Mouse (Mus musculus): ENCODE results near the gene 3100002H09Rik.

The 3100002H09Rik gene

DNA sequence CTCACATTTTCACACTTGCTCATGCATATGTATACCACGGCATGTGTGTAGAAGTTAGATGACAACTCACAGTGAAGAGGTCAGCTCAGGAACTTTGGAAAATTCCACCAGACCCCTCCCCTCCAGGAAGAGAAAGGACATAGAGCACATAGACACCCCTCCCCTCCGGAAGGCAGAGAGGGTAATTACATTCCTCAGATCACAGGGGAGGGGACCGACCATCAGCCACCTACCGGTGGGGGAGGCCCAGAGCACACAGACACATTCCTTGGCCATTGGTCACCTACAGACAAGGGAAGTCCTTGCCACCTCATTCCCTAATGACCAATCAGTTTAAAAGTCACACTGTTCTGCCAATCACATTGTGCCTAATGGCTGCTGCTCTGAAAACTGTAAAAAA is 20.9 kb upstream of the 3100002H09Rik start:
- no peak for DNase-seq (ENCODE audit: low read depth, low spot score)
- Histone ChIP-seq H3K36me3 (ENCODE audit: control insufficient read depth, insufficient read depth, low read length, poor library complexity, severe bottlenecking) (no peaks in the 10 kb centered on the region), H3K27me3 (ENCODE audit: control insufficient read depth, insufficient read depth, low read length, poor library complexity, severe bottlenecking) (no peaks in the 10 kb centered on the region; the same call in 1 of the 2 replicates)

DNA sequence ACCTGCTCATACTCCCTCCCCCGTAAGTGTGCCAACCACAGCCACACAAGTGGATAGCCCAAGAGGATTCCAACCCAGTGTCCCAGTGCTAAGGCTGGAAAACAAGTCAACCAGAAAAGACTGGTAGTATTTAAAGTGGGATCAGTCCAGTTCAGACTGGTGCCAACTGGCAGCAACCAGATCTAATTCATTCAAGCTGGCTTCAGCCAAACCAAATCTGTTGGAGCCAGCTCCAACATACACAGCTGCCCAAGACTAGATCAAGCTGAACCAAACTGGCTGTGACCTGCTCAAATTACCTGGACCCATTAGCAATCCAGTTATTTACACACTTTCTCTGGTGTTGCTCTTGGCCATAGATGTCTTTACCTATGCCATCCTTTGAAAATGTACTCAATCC is 16.2 kb upstream of the 3100002H09Rik start:
- H3K36me3 ChIP-seq (ENCODE audit: control insufficient read depth, insufficient read depth, low read length, poor library complexity, severe bottlenecking) = no peaks in the 10 kb centered on the region
- H3K27me3 ChIP-seq (ENCODE audit: control insufficient read depth, insufficient read depth, low read length, poor library complexity, severe bottlenecking) = no peaks in the 10 kb centered on the region
- no peak for DNase-seq (ENCODE audit: low read depth, low spot score)

DNA sequence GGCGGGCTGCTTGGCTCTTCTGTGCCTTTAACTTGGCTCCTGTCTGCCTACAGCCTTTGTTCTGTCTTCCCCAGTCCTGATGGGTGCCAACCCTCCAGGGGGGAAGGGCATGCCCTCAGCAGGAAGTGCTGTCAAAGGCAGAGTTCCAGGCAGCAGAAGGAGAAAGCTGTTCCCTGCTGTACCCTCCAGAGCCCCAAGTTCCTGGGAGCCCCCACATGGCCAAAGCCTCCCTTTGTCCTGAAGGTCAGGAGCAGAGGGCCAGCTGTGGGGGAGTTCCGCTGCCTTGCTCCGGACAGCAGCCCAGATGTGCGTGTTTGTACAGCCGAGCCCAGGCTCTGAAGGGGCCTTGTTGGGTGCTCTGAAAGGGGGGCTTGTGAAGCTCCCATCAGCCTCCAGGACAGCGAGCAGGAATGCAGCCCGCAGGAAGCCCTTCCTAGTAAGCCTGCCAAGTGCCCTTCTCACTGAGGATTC is 13.5 kb upstream of the 3100002H09Rik start:
- no peak for DNase-seq (ENCODE audit: low read depth, low spot score)
- Histone ChIP-seq H3K27me3 (ENCODE audit: control insufficient read depth, insufficient read depth, low read length, poor library complexity, severe bottlenecking) (no peaks in the 10 kb centered on the region), H3K36me3 (ENCODE audit: control insufficient read depth, insufficient read depth, low read length, poor library complexity, severe bottlenecking) (no peaks in the 10 kb centered on the region)

DNA sequence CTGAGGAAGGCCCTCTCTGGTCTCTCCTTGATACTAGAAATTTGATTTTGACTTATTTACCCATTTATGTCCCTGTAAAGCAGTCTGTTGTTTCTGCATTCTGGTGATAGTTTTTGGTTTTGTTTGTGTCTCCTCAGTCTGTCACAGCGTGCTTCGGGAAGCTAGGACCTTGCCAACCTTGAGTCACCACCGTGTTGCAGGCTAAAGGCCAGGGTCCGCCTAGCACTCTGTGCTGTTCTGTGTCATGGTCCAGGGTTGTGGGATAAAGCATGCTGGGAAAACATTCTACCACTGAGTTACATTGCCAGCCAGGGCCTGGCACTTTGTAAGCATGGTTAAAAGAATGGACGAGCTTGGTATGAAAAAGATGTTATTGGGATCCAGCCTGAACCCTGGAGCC is 12.0 kb upstream of the 3100002H09Rik start:
- no peak for DNase-seq (ENCODE audit: low read depth, low spot score)

DNA sequence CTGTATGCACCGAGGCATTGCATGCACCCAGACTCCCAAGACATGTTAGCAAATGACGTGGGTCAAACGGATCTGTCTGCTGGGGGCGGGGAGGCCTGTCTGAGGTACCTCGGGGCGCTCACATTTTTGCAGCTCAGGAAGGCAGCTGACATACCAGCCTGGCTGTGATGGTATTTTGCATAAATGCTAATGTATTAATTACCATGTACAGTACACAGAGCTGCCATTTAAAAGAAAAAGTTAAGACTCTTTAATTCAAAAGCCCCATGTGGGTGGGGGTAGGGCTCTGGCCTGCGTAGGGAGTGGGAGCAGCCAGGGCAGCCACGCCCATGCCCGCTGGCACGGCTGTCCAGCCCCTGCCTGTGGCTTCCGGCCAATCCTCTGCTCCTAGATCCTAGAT is 10.8 kb upstream of the 3100002H09Rik start:
- DNase-seq (ENCODE audit: low read depth, low spot score) = no peak
- H3K27me3 ChIP-seq (ENCODE audit: control insufficient read depth, insufficient read depth, low read length, poor library complexity, severe bottlenecking) = no peaks in the 10 kb centered on the region
- no peaks in the 10 kb centered on the region for H3K36me3 ChIP-seq (ENCODE audit: control insufficient read depth, insufficient read depth, low read length, poor library complexity, severe bottlenecking)

More for the DNA sequence above, 12.0 kb upstream of the 3100002H09Rik start:
- H3K27me3 ChIP-seq (ENCODE audit: control insufficient read depth, insufficient read depth, low read length, poor library complexity, severe bottlenecking) = no peaks in the 10 kb centered on the region
- H3K36me3 ChIP-seq (ENCODE audit: control insufficient read depth, insufficient read depth, low read length, poor library complexity, severe bottlenecking) = no peaks in the 10 kb centered on the region

DNA sequence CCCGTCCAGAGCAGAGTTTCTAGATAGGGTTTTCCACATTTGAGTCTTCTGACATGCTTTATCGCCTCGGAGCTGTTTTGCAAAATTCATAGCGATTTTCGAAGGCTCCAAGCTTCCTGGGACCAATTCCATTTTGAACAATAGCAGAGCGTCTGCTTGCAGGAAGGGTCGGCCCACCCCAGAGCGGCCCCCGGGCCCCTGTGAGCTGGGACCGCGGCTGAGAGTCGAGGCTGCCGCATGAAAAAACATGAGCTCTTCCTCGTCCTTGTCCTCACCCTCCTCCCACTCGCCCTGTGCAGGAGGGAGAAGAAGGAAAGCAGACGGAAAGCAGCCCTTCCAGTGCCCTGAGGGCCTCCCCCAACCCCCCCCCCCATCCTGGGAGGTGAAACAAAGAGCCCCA is 8.0 kb upstream of the 3100002H09Rik start:
- Histone ChIP-seq H3K27me3 (ENCODE audit: control insufficient read depth, insufficient read depth, low read length, poor library complexity, severe bottlenecking) (no peaks in the 10 kb centered on the region; the same call in 1 of the 2 replicates), H3K36me3 (ENCODE audit: control insufficient read depth, insufficient read depth, low read length, poor library complexity, severe bottlenecking) (no peaks in the 10 kb centered on the region)
- no peak for DNase-seq (ENCODE audit: low read depth, low spot score)

DNA sequence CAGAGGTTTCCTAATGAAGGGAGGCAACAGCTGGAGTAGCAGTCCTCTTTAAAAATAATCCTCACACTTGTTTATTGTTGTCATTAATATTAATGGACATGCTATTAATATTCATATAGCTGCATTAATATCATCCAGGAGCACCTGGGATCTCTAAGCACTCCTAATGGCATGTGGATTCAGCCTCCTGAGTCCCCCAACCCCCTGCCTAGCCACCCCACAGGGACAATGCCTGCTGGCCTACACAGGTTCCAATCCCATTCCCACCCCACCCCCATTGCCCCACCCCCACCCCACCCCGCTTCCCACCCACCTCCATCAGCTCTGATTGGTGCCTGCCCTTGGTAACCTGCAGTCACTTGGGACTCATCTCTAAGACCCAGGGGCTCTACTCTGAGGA is 6.0 kb upstream of the 3100002H09Rik start:
- Histone ChIP-seq H3K27me3 (ENCODE audit: control insufficient read depth, insufficient read depth, low read length, poor library complexity, severe bottlenecking) (no peaks in the 10 kb centered on the region; the same call in 1 of the 2 replicates), H3K36me3 (ENCODE audit: control insufficient read depth, insufficient read depth, low read length, poor library complexity, severe bottlenecking) (no peaks in the 10 kb centered on the region)
- DNase-seq (ENCODE audit: low read depth, low spot score) = no peak

DNA sequence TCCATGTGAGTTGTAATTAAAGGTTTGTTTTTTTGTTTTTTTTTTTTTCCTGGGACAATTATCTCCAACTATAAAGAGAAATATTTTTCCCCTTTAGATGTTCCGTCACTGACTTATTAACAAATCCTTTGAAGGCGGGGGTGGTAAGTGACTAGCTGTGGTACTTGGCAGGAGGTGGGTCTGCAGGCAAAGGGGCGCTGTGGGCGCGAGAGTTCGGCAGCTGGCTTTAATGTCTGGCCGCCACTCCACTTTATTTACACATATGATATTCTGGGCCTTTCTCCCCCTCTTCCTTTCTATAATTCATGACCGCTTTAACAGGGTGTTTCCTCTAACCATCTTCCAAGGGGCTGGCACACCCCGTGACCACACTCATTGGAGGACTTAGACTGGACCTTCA is 5.4 kb upstream of the 3100002H09Rik start:
- H3K27me3 ChIP-seq (ENCODE audit: control insufficient read depth, insufficient read depth, low read length, poor library complexity, severe bottlenecking) = no peaks in the 10 kb centered on the region; the same call in 1 of the 2 replicates
- no peaks in the 10 kb centered on the region for H3K36me3 ChIP-seq (ENCODE audit: control insufficient read depth, insufficient read depth, low read length, poor library complexity, severe bottlenecking)
- DNase-seq (ENCODE audit: low read depth, low spot score) = no peak

DNA sequence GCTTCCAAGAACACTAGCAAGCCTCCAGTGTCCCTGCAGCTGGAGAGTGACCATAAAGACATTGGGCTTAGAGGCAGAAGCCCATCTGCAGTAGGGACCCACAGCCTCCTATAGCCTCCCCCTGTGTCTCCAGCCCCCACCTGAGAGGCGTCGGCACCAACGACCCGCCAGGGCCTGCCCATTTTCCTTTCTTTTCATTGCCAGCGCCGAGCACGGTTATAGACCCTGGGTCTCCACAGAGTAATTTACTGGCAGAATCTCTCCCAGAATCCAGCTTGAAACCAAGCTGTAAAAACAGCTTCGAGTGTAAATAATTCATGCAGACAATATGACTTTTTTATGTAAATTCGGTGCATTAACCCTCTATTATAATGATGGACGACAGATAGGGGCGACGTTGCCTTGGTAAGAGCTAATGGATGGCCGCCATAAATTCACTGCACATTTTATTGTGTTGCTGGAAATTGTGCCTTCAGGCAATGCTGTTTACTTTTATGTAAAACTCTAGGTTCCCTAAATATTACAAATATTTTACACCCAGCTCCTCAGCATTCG is 4.9 kb upstream of the 3100002H09Rik start:
- no peak for DNase-seq (ENCODE audit: low read depth, low spot score)
- Histone ChIP-seq H3K36me3 (ENCODE audit: control insufficient read depth, insufficient read depth, low read length, poor library complexity, severe bottlenecking) (no peaks in the 10 kb centered on the region), H3K27me3 (ENCODE audit: control insufficient read depth, insufficient read depth, low read length, poor library complexity, severe bottlenecking) (no peaks in the 10 kb centered on the region; the same call in 1 of the 2 replicates)

DNA sequence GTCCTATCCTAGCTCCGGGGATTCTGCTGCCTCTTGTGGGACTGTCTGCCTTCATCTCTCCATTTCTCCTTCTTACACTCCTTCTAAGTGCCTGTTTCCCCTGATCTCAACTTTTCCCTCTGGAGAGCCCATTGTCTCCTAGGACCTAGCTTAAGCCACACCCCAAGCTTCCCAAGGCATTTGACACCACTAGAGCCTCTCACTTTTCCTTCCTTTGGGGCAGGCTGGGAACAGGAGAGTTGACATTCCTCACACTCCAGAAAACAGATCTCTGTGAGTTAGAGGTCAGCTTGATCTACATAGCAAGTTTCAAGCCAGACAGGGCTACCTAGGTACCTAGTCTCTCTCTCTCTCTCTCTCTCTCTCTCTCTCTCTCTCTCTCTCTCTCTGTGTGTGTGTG is 3.6 kb upstream of the 3100002H09Rik start:
- no peak for DNase-seq (ENCODE audit: low read depth, low spot score)
- Histone ChIP-seq H3K36me3 (ENCODE audit: control insufficient read depth, insufficient read depth, low read length, poor library complexity, severe bottlenecking) (no peaks in the 10 kb centered on the region), H3K27me3 (ENCODE audit: control insufficient read depth, insufficient read depth, low read length, poor library complexity, severe bottlenecking) (no peaks in the 10 kb centered on the region; the same call in 1 of the 2 replicates)

DNA sequence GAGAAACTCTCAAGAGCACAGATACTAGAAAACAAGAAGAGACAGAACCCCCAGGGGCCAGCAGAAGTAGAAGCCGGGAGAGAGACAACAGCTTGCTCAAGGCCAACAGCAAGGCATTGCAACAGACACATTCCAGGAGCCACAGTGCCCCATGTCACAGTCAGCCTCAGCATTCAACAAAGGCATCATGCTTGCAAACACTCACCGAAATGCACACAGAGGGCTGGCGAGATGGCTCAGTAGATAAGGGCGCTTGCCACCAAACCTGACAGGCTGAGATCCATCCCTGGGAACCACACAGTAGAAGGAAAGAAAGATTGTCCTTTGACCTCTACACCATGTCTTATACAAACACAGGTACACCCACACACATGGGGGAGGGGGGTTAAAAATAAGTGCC is 1.2 kb upstream of the 3100002H09Rik start:
- Histone ChIP-seq H3K36me3 (ENCODE audit: control insufficient read depth, insufficient read depth, low read length, poor library complexity, severe bottlenecking) (no peaks in the 10 kb centered on the region), H3K27me3 (ENCODE audit: control insufficient read depth, insufficient read depth, low read length, poor library complexity, severe bottlenecking) (no peaks in the 10 kb centered on the region; the same call in 1 of the 2 replicates)
- DNase-seq (ENCODE audit: low read depth, low spot score) = no peak

DNA sequence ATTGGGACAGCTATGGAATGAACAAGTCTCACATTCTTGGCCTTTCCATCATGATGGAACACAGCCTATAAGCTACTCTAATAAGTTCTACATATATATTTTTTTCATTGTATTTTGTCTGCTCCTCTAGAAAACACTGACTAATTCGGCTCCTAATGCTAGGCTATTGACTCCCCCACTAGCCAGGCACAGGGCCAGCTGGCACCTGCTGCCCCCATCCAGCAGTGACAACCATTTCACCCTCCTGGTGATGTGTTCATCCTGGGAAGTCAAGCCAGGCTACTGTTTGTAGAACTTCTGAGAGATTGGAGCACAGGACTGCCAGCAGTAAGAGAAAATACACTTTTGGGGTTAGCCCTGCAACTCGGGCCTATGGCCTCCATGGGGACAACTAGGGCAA is 537 bp downstream of the 3100002H09Rik start:
- H3K27me3 ChIP-seq (ENCODE audit: control insufficient read depth, insufficient read depth, low read length, poor library complexity, severe bottlenecking) = no peaks in the 10 kb centered on the region; the same call in 1 of the 2 replicates

DNA sequence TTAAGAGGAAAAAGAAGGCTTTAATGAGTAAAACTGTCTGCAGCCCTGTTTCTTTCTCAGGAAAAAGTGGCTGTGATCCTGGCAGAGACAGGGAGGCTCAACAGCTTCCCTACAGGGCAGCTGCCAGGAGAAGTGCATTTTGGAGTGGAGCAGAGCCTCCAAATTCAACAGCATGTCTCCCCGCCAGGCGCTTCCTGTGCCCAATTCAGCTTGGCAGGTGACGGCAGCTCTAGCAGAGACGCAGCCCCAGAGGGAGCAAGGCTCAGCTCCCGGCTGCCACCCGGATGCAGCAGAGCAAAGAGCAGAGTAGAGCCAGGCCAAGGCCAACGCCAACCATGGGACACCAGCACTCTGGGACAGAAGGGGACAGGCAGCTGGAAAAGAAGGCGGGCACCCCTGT is 3.4 kb downstream of the 3100002H09Rik start:
- H3K27me3 ChIP-seq (ENCODE audit: control insufficient read depth, insufficient read depth, low read length, poor library complexity, severe bottlenecking) = no peaks in the 10 kb centered on the region; the same call in 1 of the 2 replicates
- H3K36me3 ChIP-seq (ENCODE audit: control insufficient read depth, insufficient read depth, low read length, poor library complexity, severe bottlenecking) = no peaks in the 10 kb centered on the region
- DNase-seq (ENCODE audit: low read depth, low spot score) = no peak

More for the DNA sequence above, 537 bp downstream of the 3100002H09Rik start:
- DNase-seq (ENCODE audit: low read depth, low spot score) = no peak
- no peaks in the 10 kb centered on the region for H3K36me3 ChIP-seq (ENCODE audit: control insufficient read depth, insufficient read depth, low read length, poor library complexity, severe bottlenecking)

DNA sequence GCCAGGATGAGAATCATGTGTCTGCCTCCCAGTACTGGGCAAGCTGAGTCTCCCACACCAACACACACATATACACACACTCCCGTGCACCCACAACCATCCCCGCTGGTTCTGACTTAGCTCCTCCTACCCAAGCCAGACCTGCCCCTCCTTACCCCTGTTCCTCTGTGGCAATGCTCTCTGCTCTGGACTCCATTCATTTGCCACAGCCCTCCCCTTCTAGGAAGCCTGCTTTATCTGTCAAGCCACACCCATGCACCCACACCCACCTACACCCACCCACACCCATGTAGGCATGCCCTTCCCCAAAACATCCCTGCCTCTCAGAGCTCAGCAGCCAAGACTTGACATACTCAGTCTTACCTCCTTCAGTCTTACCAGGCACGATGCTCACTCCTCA is 4.4 kb downstream of the 3100002H09Rik start:
- no peak for DNase-seq (ENCODE audit: low read depth, low spot score)
- no peaks in the 10 kb centered on the region for H3K36me3 ChIP-seq (ENCODE audit: control insufficient read depth, insufficient read depth, low read length, poor library complexity, severe bottlenecking)
- H3K27me3 ChIP-seq (ENCODE audit: control insufficient read depth, insufficient read depth, low read length, poor library complexity, severe bottlenecking) = no peaks in the 10 kb centered on the region; the same call in 1 of the 2 replicates

DNA sequence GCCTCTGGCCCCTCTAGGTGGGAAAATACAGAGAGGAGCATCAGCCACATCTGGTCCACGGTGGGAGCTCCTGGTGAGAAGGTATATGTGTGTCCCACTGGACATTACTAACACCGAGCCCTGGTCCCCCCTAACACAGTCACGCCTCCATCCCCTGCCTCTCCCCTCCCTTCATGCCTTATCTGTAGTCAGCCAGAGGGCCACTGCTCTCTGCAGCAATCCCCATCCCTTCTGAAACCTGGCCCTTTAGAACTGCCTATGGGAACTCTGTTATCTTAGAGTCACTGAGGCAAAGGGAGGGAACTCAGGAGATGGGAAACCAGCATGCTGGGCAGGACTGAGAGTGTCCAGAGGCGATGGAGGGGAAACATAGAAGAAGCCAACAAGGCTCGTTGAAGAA is 5.3 kb downstream of the 3100002H09Rik start:
- H3K36me3 ChIP-seq (ENCODE audit: control insufficient read depth, insufficient read depth, low read length, poor library complexity, severe bottlenecking) = no peaks in the 10 kb centered on the region
- no peaks in the 10 kb centered on the region; the same call in 1 of the 2 replicates for H3K27me3 ChIP-seq (ENCODE audit: control insufficient read depth, insufficient read depth, low read length, poor library complexity, severe bottlenecking)
- no peak for DNase-seq (ENCODE audit: low read depth, low spot score)

DNA sequence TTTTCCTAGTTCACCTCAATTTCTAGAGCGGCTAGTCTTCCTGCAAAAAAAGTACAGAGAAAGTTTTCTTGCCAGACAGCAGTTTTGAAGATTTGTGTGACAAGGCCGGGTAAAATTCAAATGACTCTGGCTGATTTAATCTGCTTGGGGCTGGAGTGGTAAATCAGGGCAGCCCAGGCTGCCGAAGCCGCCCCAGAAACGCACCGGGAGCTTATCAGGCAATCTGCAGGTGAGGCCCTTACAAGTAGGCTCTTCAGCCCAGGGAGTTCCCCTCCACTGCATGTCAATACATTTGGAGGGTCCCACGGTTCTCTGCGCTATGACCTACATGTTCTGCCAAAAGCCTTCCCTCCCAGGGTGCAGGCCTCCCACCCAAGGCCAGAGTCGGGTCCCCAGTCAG is 6.9 kb downstream of the 3100002H09Rik start:
- no peak for DNase-seq (ENCODE audit: low read depth, low spot score)
- H3K36me3 ChIP-seq (ENCODE audit: control insufficient read depth, insufficient read depth, low read length, poor library complexity, severe bottlenecking) = no peaks in the 10 kb centered on the region
- no peaks in the 10 kb centered on the region; the same call in 1 of the 2 replicates for H3K27me3 ChIP-seq (ENCODE audit: control insufficient read depth, insufficient read depth, low read length, poor library complexity, severe bottlenecking)
